8 mouse cellular contexts compared by ENCODE assay signal in the genomic region with DNA sequence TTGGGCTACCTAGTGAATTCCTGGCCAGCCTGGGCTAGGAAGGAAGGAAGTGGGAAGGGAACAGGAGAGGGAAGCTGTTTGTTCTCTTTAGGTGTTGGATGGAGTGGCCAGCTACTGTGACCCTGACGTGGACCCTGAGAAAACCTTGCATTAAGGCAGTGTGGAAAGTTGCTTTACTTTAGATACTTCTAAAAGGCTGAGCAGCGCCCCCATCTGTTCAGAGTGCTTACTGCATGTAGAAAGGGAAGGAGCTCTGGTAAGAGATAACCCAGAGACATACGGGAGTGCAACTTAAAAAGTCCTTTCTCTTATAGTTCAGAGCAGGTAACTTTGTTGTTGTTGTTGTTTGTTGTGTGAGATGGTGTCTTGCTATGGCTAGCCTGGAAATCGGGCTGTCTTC. TPM values are rescaled to one million over a fixed set of nuclear protein-coding genes. Genes with fewer than 3 reads are reported as not detected.
DNase-seq lines count a peak whose midpoint lies in the region; ATAC-seq lines count a peak whose summit lies in the region.

No protein-coding gene starts in this region.

- no peak for ATAC-seq in hindbrain, embryonic 14.5 days (ENCODE audit: low FRiP score)
- ATAC-seq in hindbrain, embryonic 13.5 days (ENCODE audit: low FRiP score) = no peak

- 60% methylated on average over 4 of the region's 4 CpGs for WGBS in hindbrain, embryonic 14.5 days
- 64% methylated on average over 4 of the region's 4 CpGs for WGBS in hindbrain, embryonic 13.5 days

- H3K9me3 ChIP-seq in hindbrain, embryonic 14.5 days (ENCODE audit: control insufficient read depth, low read length) = no peaks in the 10 kb centered on the region
- H3K9me3 ChIP-seq in hindbrain, embryonic 13.5 days = no peaks in the 10 kb centered on the region

- no peak overlapping the region for H3K27ac ChIP-seq in hindbrain, embryonic 14.5 days
- H3K27ac ChIP-seq in hindbrain, embryonic 13.5 days = no peak overlapping the region

- H3K9ac ChIP-seq in hindbrain, embryonic 14.5 days = no peak overlapping the region
- no peak overlapping the region for H3K9ac ChIP-seq in hindbrain, embryonic 13.5 days

- H3K36me3 ChIP-seq in hindbrain, embryonic 14.5 days (replicated peaks; ENCODE audit: control insufficient read depth, insufficient read depth) = peaks cover 26% of the 10 kb centered on the region
- peaks cover 43% of the 10 kb centered on the region for H3K36me3 ChIP-seq in hindbrain, embryonic 13.5 days

- DNase-seq in hindbrain, embryonic 14.5 days (ENCODE audit: low spot score) = peak; percentile 65
- DNase-seq in B cell, adult 2 months = peak; percentile 63 to 72
- DNase-seq in NIH3T3 (ENCODE audit: low read depth) = peak; percentile 73
- DNase-seq in cerebellum, postnatal 25 days = peak; percentile 35 to 70
- peak; percentile 54 to 84 for DNase-seq in kidney, postnatal 25 days
- peak; percentile 47 to 53 for DNase-seq in natural killer cell, adult 2 months (ENCODE audit: low spot score in 2 of 2)
- no peak for DNase-seq in yolk sac, embryonic 10.5 days (ENCODE audit: low spot score)

- H3K27me3 ChIP-seq in hindbrain, embryonic 14.5 days (ENCODE audit: control insufficient read depth, insufficient read depth, low read length) = no peaks in the 10 kb centered on the region
- H3K27me3 ChIP-seq in hindbrain, embryonic 13.5 days = no peaks in the 10 kb centered on the region

- no peak overlapping the region for H3K4me3 ChIP-seq in hindbrain, embryonic 14.5 days (replicated peaks; ENCODE audit: low read length)
- H3K4me3 ChIP-seq in hindbrain, embryonic 13.5 days = no peak overlapping the region

- no peaks in the 10 kb centered on the region for H3K4me1 ChIP-seq in hindbrain, embryonic 14.5 days (replicated peaks; ENCODE audit: control insufficient read depth, insufficient read depth, low read length)
- 0 out of 2 replicates have a peak, but pooled peaks cover 8% of the 10 kb centered on the region for H3K4me1 ChIP-seq in hindbrain, embryonic 13.5 days (replicated peaks)

- no peak overlapping the region for H3K4me2 ChIP-seq in hindbrain, embryonic 14.5 days (replicated peaks)
- H3K4me2 ChIP-seq in hindbrain, embryonic 13.5 days = no peak overlapping the region

RNA-seq across cellular contexts. Expression of a gene that starts 40.9 kb away (rescaled TPM):
- polyA plus RNA-seq in hindbrain, embryonic 14.5 days (2014; fragmentation: Nextera tagmentation; extraction: Ambion mirVana) = 25.8 and 26.7 TPM in 2 replicates
- polyA plus RNA-seq in hindbrain, embryonic 13.5 days (2015; fragmentation: Nextera tagmentation; extraction: Ambion mirVana) = 16.2 and 21.9 TPM in 2 replicates

RNA-seq across cellular contexts. Expression of a gene that starts 45.8 kb away (rescaled TPM):
- polyA plus RNA-seq in hindbrain, embryonic 14.5 days (2014; fragmentation: Nextera tagmentation; extraction: Ambion mirVana) = 2.3 and 2.5 TPM in 2 replicates
- 3.2 and 3.7 TPM in 2 replicates for polyA plus RNA-seq in hindbrain, embryonic 13.5 days (2015; fragmentation: Nextera tagmentation; extraction: Ambion mirVana)
